Mouse (Mus musculus) cortical plate, adult 2 months (tissue): ENCODE measurements around the gene Lclat1. TPM values are rescaled to one million over a fixed set of nuclear protein-coding genes. Genes with fewer than 3 reads are reported as not detected.
A peak's percentile ranks its signal among the peaks of the same experiment; 100 is the strongest.

ENCODE experiments used
- H3K27ac ChIP-seq: fragments of 200-500 bp; 2 replicates; pipeline ENCODE4 v1.5.1; 2012; ENCODE audit warnings: low read length, control low read depth, inconsistent platforms; ENCODE audit not compliant: insufficient read depth
- H3K4me1 ChIP-seq: fragments of 200-500 bp; 2 replicates; pipeline ENCODE4 v1.6.1; 2011; ENCODE audit warnings: low read length; ENCODE audit not compliant: control insufficient read depth, insufficient read depth
- H3K4me3 ChIP-seq: fragments of 200-500 bp; 2 replicates; pipeline ENCODE4 v1.5.1; 2011; ENCODE audit warnings: mild to moderate bottlenecking, low read length, control low read depth; ENCODE audit not compliant: insufficient read depth
- CTCF ChIP-seq: fragments of 200-500 bp; IDR thresholded peaks from 2 replicates; pipeline ENCODE4 v1.5.1; 2011; ENCODE audit warnings: mild to moderate bottlenecking, control low read depth, low read length; ENCODE audit not compliant: insufficient read depth; ENCODE audit errors: extremely low read depth
- POLR2A ChIP-seq: fragments of 200-500 bp; IDR thresholded peaks from 2 replicates; pipeline ENCODE4 v1.6.1; 2011; ENCODE audit warnings: mild to moderate bottlenecking, low read length, control low read depth; ENCODE audit not compliant: insufficient read depth; ENCODE audit errors: extremely low read depth
- polyA plus RNA-seq: library from polyadenylated mRNA; depleted of rRNA; stranded (reverse); fragments of >200 nt; gene quantifications from 2 replicates; pipeline ENCODE4 v1.2.3, GENCODE M21; 2012

Gene Lclat1
- polyA plus RNA-seq, 1 experiment, result 21.1 TPM

DNA sequence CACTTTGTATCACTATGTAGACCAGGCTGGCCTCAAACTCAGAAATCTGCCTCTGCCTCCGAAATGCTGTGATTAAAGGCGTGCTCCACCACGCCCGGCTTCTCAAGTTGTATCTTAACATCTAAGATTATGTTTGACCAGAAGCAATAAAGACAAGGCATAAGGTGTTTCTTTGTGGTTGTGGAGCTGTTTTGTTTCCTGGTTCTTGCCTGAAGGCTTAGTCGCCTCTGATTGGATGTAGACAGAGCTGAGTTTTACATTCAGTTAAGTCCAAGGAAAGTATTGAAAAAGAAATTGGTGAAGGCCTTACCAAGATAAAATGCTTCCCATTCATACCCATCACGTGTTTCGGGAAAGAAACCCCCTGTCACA lies 1.1 kb downstream of the Lclat1 start:
- no peak overlapping the region for H3K27ac ChIP-seq
- H3K4me3 ChIP-seq, result peak overlapping the region; percentile 50
- no peak for TF ChIP-seq CTCF
- no peak for TF ChIP-seq POLR2A
- H3K4me1 ChIP-seq, result no peaks in the 10 kb centered on the region

DNA sequence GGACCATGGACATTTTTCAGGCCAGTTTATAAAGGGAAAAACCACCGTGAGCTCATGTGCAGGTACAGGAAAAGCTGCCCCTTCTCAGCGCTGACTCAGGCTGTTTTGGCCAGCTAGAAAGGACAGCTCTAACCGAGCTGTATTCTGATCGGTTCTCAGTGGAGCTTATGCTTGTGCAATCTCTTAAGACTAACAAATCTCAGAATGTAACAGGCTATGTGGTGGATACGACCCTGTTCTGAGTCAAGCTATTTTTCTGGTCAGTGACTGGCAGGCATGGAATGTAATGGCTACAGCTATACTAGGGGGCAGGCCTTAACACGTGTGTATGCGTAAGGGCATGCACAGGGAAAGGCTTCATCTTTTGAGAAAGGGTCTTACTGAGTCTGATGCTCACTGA lies 4.3 kb downstream of the Lclat1 start:
- Histone ChIP-seq H3K4me1 (no peaks in the 10 kb centered on the region), H3K4me3 (no peak overlapping the region), H3K27ac (no peak overlapping the region)
- TF ChIP-seq CTCF (no peak), POLR2A (no peak)

DNA sequence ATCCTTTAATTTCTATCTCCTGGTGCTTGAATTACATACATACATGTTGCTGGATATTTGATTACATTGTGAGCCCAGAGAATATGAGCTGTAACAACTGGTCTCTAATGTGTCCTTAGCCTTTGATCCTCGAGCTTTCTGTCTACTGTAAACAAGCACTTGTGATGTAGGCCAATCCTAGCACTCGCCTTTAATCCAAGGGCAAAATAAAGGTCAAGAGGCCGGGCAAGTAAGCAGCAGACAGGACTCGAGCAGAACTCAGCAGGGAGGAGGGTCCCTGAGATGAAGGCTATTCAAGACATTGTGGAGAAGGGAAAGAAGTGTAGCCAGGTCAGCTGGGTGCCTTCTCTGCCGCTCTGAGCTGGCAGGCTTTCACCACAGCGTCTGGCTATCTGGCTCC lies 4.8 kb downstream of the Lclat1 start:
- H3K4me1 ChIP-seq, result no peaks in the 10 kb centered on the region
- no peak overlapping the region for H3K4me3 ChIP-seq
- H3K27ac ChIP-seq, result no peak overlapping the region
- TF ChIP-seq POLR2A (no peak), CTCF (no peak)

DNA sequence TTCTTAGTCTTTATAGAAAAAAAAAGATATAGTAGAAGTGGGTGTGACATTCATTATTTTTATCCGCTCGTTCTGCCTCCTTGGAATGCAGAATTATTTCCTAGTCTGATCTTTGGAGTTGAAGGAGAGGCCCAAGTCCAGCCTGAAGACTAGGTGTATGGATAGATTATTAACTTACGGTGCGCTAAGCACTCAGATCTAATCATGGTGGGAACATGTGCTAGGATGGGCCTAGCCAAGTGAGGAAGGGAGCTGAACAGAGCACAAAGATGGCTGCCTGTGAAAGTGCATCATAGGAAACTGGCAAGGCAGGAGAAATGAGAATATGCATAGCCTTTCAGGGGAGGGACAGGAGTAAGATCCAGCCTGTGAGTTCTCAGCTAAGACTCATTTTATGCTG lies 5.4 kb downstream of the Lclat1 start:
- no peak for TF ChIP-seq CTCF
- no peak for TF ChIP-seq POLR2A
- Histone ChIP-seq H3K4me3 (no peak overlapping the region), H3K27ac (no peak overlapping the region), H3K4me1 (no peaks in the 10 kb centered on the region)

DNA sequence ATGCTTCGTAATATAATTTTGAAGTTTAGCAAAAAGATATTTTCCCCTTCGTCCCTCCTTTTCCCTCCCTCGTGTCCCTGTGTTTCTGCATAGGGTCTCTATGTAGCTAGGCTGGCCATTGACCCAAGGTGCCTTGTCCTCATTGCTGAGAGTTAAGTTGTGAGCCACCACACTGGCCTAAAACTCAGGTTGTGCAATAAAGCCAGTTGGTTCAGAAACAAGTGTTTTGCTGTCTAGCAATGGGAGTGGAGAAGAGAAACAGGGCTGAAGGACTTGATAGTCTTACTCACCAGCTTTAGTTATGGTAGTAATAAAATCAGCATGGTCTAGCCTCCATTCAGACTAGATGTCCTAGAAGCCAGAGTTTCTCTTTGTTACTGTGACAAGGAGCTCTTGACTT lies 10.3 kb downstream of the Lclat1 start:
- Histone ChIP-seq H3K27ac (no peak overlapping the region), H3K4me3 (no peak overlapping the region), H3K4me1 (no peaks in the 10 kb centered on the region; the same call in 1 of the 2 replicates)
- TF ChIP-seq CTCF (no peak), POLR2A (no peak)

DNA sequence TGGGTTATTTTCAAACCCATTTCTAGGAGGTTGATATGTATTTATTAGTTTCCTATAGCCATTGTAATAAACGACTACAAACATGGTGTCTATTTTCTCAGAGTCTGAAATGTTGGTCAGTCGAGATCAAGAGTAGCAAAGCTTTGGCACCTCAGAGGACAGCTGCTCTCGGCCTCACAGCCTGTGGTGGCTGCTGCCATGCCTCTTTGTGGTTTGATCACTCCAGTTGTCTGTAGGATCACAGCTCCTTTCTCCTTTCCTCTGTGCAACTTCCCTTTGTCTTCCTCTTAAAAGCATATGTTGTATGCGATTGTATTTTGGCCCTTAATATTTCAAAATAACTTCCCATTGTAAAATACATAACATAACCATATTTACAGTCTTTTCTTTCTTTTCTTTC lies 10.9 kb downstream of the Lclat1 start:
- TF ChIP-seq POLR2A (no peak), CTCF (no peak)
- Histone ChIP-seq H3K27ac (no peak overlapping the region), H3K4me1 (no peaks in the 10 kb centered on the region; the same call in 1 of the 2 replicates), H3K4me3 (no peak overlapping the region)

DNA sequence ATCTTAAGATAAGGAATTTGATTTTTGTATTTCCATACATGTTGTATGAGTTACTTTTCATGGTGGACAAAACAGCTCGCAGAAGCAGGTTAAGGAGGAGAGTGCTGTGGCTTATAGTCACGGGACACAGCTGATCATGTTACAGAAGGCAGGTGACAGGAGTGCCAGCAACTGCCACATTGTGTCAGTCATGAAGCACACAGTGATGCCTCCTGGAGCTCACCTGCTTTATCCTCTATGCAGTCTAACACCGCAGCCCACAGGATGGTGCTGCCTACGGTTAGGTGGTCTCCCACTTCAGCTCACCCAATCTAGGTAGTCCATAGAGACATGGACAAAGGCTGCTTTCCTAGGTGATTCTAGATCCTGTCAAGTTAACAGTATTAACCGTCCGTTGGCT lies 11.4 kb downstream of the Lclat1 start:
- TF ChIP-seq POLR2A (no peak), CTCF (no peak)
- H3K4me3 ChIP-seq, result no peak overlapping the region
- H3K27ac ChIP-seq, result no peak overlapping the region
- no peaks in the 10 kb centered on the region; the same call in 1 of the 2 replicates for H3K4me1 ChIP-seq

DNA sequence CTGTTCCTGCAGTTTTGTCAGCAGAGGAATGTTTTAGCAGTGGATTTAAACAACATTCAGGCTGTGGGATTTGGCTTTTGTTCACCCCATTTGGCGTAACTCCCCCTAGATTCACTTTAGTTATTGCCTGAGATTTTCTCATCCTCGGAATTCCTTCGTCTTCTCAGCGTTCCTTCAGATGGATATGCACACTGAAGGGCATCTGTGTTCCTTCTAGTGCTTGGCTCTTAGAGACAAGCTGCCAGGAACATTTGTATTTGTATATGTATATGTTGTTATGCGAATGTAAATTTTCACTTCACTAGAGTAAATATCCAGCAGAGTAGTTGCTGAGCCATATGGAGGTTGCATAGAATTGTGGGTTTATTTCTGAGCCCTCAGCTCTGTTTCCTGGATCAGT lies 12.8 kb downstream of the Lclat1 start:
- Histone ChIP-seq H3K4me1 (no peaks in the 10 kb centered on the region; the same call in 1 of the 2 replicates), H3K27ac (no peak overlapping the region), H3K4me3 (no peak overlapping the region)
- TF ChIP-seq CTCF, result no peak
- no peak for TF ChIP-seq POLR2A

DNA sequence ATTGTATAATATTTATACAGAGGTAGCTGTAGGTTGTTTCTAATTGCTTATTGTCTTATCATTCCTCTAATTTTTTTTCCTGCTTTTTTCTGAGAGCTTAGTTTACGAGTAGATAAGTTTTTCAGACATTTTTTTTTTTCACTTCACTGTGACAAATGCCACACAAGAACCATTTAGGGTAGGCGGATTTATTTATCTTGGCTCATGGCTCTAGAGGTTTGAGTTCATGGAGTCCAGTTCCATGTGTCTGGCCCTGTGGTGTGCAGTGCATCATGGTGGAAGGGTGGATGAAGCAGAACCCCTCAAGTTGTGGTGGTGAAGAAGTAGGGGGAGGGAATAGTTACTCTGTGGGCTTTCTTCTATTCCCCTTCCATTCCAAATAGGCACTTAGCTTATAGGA lies 13.9 kb downstream of the Lclat1 start:
- Histone ChIP-seq H3K4me1 (no peaks in the 10 kb centered on the region; the same call in 1 of the 2 replicates), H3K27ac (no peak overlapping the region), H3K4me3 (no peak overlapping the region)
- TF ChIP-seq POLR2A, result no peak
- TF ChIP-seq CTCF, result no peak

DNA sequence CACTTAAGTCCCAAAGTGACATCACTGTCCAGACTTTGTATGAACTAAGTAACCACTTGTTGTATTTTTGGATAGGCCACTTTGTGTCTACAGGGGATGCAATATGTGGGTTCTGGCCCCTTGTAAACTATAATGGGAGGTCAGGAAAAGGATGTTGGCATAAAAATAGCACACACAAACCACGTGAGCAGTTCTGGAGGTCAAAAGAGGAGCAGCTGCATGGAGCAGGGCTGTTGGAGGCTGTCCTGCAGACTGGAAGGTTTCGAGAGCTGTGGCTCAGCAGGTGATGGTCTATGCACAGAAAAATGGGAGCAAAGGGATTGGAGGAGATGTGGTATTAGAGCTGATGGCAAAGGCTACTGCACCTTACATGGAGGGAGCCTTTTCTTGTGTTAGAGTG lies 18.6 kb downstream of the Lclat1 start:
- Histone ChIP-seq H3K4me1 (peaks cover 2% of the 10 kb centered on the region; the same call in 1 of the 2 replicates), H3K4me3 (no peak overlapping the region), H3K27ac (no peak overlapping the region)
- TF ChIP-seq POLR2A (no peak), CTCF (no peak)
